Mouse (Mus musculus): Measurements from ENCODE around the gene Nin. TPM values are rescaled to one million over a fixed set of nuclear protein-coding genes. Genes with fewer than 3 reads are reported as not detected.

Gene Nin
- total and polyA plus RNA-seq, 3 experiments = 48.4 to 49.1 TPM; not detected in 1

- DNase-seq (ENCODE audit: low read depth, low spot score) = peak; percentile 82
- H3K4me1 ChIP-seq (ENCODE audit: control insufficient read depth in 1 of 2, insufficient read depth in 2 of 2, low read length in 2 of 2) = peaks cover 0 to 13% of the 10 kb centered on the region in 2 experiments; a peak in 2 of 4 replicates
- no peak for TF ChIP-seq KAT2A (conservative IDR thresholded peaks at IDR 0.05; ENCODE audit: low read depth, low read length)
- TF ChIP-seq NELFE (IDR thresholded peaks at IDR 0.05; ENCODE audit: low read depth, low read length) = no peak; the same call in 1 of the 2 replicates
- TF ChIP-seq E2F4 (IDR thresholded peaks at IDR 0.05; ENCODE audit: borderline replicate concordance, low read depth, low read length) = no peak
- no peak for TF ChIP-seq ZKSCAN1 (IDR thresholded peaks at IDR 0.05; ENCODE audit: low read depth, low read length)
- no peak for TF ChIP-seq ELF1 (IDR thresholded peaks at IDR 0.05; ENCODE audit: low read depth, low read length)
- TF ChIP-seq TBP (IDR thresholded peaks at IDR 0.05; ENCODE audit: low read depth, low read length) = 0 out of 2 replicates have a peak, but pooled peaks have one; percentile 42
- TF ChIP-seq BHLHE40 (IDR thresholded peaks at IDR 0.05; ENCODE audit: borderline replicate concordance, low read depth, low read length) = peak; percentile 78; the same call in 1 of the 2 replicates
- TF ChIP-seq GABPA (IDR thresholded peaks at IDR 0.05; ENCODE audit: low read depth, low read length) = no peak
- no peak for TF ChIP-seq ZMIZ1 (IDR thresholded peaks at IDR 0.05; ENCODE audit: low read depth, low read length)
- no peak for TF ChIP-seq RAD21 (IDR thresholded peaks at IDR 0.05; ENCODE audit: low read depth, low read length)
- peak; percentile 87 for TF ChIP-seq MYC (IDR thresholded peaks at IDR 0.05; ENCODE audit: low read depth, low read length)
- TF ChIP-seq MAZ (IDR thresholded peaks at IDR 0.05; ENCODE audit: low read depth, low read length) = no peak
- TF ChIP-seq USF1 (IDR thresholded peaks at IDR 0.05; ENCODE audit: low read depth, low read length) = no peak
- TF ChIP-seq ETS1 (IDR thresholded peaks at IDR 0.05; ENCODE audit: low read depth, low read length) = peak; percentile 26; the same call in 1 of the 2 replicates
- no peak for TF ChIP-seq MEF2A (IDR thresholded peaks at IDR 0.05; ENCODE audit: extremely low read depth, insufficient replicate concordance, low read depth, low read length, poor library complexity, severe bottlenecking)
- no peak for TF ChIP-seq RCOR1 (IDR thresholded peaks at IDR 0.05; ENCODE audit: low read depth, low read length)
- no peak; the same call in 1 of the 2 replicates for TF ChIP-seq SIN3A (IDR thresholded peaks at IDR 0.05; ENCODE audit: low read length)
- TF ChIP-seq UBTF (IDR thresholded peaks at IDR 0.05; ENCODE audit: borderline replicate concordance, insufficient read depth, low read depth, low read length) = no peak
- TF ChIP-seq TCF12 (IDR thresholded peaks at IDR 0.05; ENCODE audit: low read depth, low read length) = no peak
- TF ChIP-seq EP300 (IDR thresholded peaks at IDR 0.05; ENCODE audit: low read depth in 1 of 2, low read length in 2 of 2) = no peak
- peak; percentile 68 for TF ChIP-seq HCFC1 (IDR thresholded peaks at IDR 0.05; ENCODE audit: low read depth, low read length)
- TF ChIP-seq CHD2 (IDR thresholded peaks at IDR 0.05; ENCODE audit: low read length) = no peak
- no peak for TF ChIP-seq CTCF (IDR thresholded peaks at IDR 0.05 in 2 of 3, conservative IDR thresholded peaks at IDR 0.05 in 1 of 3; ENCODE audit: control insufficient read depth in 1 of 3, insufficient read depth in 1 of 3, low read depth in 2 of 3, low read length in 3 of 3, poor library complexity in 1 of 3, severe bottlenecking in 1 of 3)
- peak; percentile 98 for TF ChIP-seq MAX (IDR thresholded peaks at IDR 0.05; ENCODE audit: low read length)
- TF ChIP-seq USF2 (IDR thresholded peaks at IDR 0.05; ENCODE audit: borderline replicate concordance in 1 of 2, insufficient read depth in 1 of 2, low read depth in 1 of 2, low read length in 2 of 2) = no peak
- TF ChIP-seq POLR2AphosphoS2 (IDR thresholded peaks at IDR 0.05; ENCODE audit: low read length) = no peak
- peak in 1 of 2 experiments; percentile 57; a peak in 1 of 4 replicates for TF ChIP-seq POLR2A (IDR thresholded peaks at IDR 0.05; ENCODE audit: control insufficient read depth in 1 of 2, insufficient read depth in 1 of 2, low read depth in 1 of 2, low read length in 2 of 2, poor library complexity in 1 of 2)
- no peak for TF ChIP-seq MXI1 (IDR thresholded peaks at IDR 0.05; ENCODE audit: low read depth, low read length)
- TF ChIP-seq ZNF384 (IDR thresholded peaks at IDR 0.05; ENCODE audit: low read depth, low read length) = no peak
- no peak for TF ChIP-seq TAL1 (IDR thresholded peaks at IDR 0.05; ENCODE audit: low read length)
- no peak for TF ChIP-seq GATA1 (IDR thresholded peaks at IDR 0.05; ENCODE audit: low read depth, low read length)
- no peak for TF ChIP-seq POLR2AphosphoS5 (IDR thresholded peaks at IDR 0.05; ENCODE audit: borderline replicate concordance, low read depth, low read length)
- TF ChIP-seq MYB (IDR thresholded peaks at IDR 0.05; ENCODE audit: low read depth, low read length) = no peak
These were observed 42.7 kb upstream of the Nin start for GRCm38 (mm10) chr12:70156222-70156621.

More at GRCm38 (mm10) chr12:70156222-70156621, 42.7 kb upstream of the Nin start:
- Histone ChIP-seq H3K4me3 (ENCODE audit: control insufficient read depth in 1 of 2, insufficient read depth in 1 of 2, low read depth in 2 of 2, low read length in 2 of 2) (no peak overlapping the region), H3K9ac (ENCODE audit: control insufficient read depth, low read depth, low read length, poor library complexity, severe bottlenecking) (peak overlapping the region; percentile 23), H3K36me3 (ENCODE audit: control insufficient read depth in 1 of 2, insufficient read depth in 2 of 2, low read length in 2 of 2) (peaks cover 0 to 2% of the 10 kb centered on the region in 2 experiments; a peak in 2 of 4 replicates), H3K27ac (ENCODE audit: control insufficient read depth, low read depth, low read length) (no peak overlapping the region), H3K79me2 (ENCODE audit: control insufficient read depth, insufficient read depth, low read length, poor library complexity) (no peaks in the 10 kb centered on the region), H3K27me3 (ENCODE audit: control insufficient read depth in 1 of 2, insufficient read depth in 2 of 2, low read length in 2 of 2) (no peaks in the 10 kb centered on the region), H3K9me3 (replicated peaks; ENCODE audit: insufficient read depth, low read length) (no peaks in the 10 kb centered on the region)

All from MEL (cell line).